Mouse (Mus musculus): ENCODE data around the gene Rgs19. TPM values are rescaled to one million over a fixed set of nuclear protein-coding genes. Genes with fewer than 3 reads are reported as not detected.

Gene Rgs19
- 64.7 and 74.8 TPM in 2 replicates for polyA plus RNA-seq (2014; fragmentation: Nextera tagmentation; extraction: Ambion mirVana)

DNA sequence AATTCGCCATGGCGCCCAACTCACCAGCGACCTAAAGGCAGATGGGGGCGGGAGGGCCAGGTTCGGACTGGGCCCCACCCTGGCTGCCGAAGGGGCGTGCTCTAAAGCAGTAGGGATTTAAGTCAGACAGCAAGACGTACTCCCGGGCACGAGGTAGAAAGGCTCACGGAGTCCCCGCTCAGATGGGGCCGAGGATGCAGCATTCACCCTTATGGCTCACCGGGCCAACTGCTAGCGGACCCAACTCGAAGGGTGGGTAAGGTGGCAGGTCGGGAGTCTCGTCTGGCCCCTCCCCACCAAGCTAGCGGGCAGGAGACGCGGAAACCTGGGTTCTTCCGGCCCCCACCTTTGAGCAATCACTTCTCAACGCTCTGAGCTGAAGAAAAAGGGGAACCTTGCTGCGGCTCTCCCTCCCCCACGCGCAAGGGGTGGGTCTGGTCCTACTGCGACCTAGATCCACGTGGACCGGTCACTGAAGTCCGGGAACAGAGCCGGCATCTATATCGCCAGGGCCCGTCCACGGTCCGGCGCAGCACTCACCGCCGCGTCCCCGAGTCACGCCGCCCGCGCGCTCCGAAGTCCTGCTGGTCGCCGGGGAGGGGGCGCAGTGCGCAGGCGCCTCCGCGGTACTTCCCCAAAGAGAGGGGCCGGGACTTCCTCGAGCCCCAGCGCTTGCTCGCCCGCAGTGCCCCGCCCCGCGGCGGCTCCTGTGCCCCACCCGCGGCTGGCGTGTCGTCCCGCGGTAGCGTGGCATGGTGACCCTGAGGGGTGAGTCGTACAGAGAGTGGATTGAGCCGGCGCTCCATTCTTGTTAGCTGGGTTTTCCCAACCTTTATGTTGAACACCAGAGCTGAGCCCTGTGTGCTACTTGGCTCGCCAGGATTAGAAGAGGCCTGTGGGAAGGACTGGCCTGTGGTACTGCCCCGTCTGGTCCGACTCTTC is at the start of gene Rgs19:
Gene Rgs19, minus strand, starts transcription at position 639 of the 942 bp plus-strand sequence.
- Histone ChIP-seq H3K4me3 (ENCODE audit: low read depth, low read length) (peak within 1 kb of the TSS; percentile 70), H3K4me2 (ENCODE audit: low read depth, low read length, severe bottlenecking) (peak within 1 kb of the TSS; percentile 75), H3K27ac (ENCODE audit: low read depth, low read length) (peak within 1 kb of the TSS; percentile 37; the same call in 1 of the 2 replicates), H3K27me3 (ENCODE audit: control insufficient read depth, insufficient read depth, low read length) (no peaks in the 10 kb centered on the region), H3K9ac (ENCODE audit: low read length) (peak within 1 kb of the TSS; percentile 89), H3K4me1 (replicated peaks; ENCODE audit: control insufficient read depth, insufficient read depth, low read length) (no peaks in the 10 kb centered on the region; the same call in 1 of the 2 replicates), H3K36me3 (ENCODE audit: control insufficient read depth, insufficient read depth, low read length) (no peaks in the 10 kb centered on the region; the same call in 1 of the 2 replicates), H3K9me3 (ENCODE audit: control insufficient read depth, low read length) (no peaks in the 10 kb centered on the region)
- under 1% methylated on average over 74 of the region's 75 CpGs for WGBS
- peak; percentile 91 for ATAC-seq (replicated peaks; ENCODE audit: low FRiP score)
- peak; percentile 88 for DNase-seq (ENCODE audit: low spot score)

DNA sequence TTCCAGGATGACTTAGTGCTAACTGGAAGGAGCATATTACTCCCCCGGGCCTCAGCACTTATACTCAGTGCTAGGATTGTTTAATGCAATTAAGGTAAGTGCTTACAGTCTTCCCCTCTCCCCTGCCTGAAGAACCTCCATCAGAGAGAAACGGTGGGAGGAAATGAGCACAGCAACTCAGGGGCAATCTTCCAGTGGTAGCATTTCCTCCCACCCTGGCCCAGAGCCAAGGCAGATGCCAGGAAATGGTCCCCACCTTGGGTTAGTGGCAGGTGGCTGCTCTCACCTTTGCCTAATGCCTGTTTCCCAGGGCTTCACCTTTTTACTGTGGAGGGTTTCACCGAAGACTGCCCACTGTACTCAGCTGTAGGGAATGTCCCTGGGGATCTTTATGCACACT is 36.3 kb upstream of the Rgs19 start:
- DNase-seq (ENCODE audit: low spot score) (no peak), ATAC-seq (replicated peaks; ENCODE audit: low FRiP score) (no peak)
- Histone ChIP-seq H3K9ac (ENCODE audit: low read length) (no peak overlapping the region), H3K4me1 (replicated peaks; ENCODE audit: control insufficient read depth, insufficient read depth, low read length) (no peaks in the 10 kb centered on the region; the same call in 1 of the 2 replicates), H3K27ac (ENCODE audit: low read depth, low read length) (no peak overlapping the region), H3K4me3 (ENCODE audit: low read depth, low read length) (no peak overlapping the region), H3K27me3 (ENCODE audit: control insufficient read depth, insufficient read depth, low read length) (no peaks in the 10 kb centered on the region), H3K4me2 (ENCODE audit: low read depth, low read length, severe bottlenecking) (no peak overlapping the region), H3K9me3 (ENCODE audit: control insufficient read depth, low read length) (no peaks in the 10 kb centered on the region), H3K36me3 (ENCODE audit: control insufficient read depth, insufficient read depth, low read length) (no peaks in the 10 kb centered on the region)
- 83% methylated on average over 3 of the region's 3 CpGs for WGBS

GRCm38 (mm10) chr2:181727659-181728262 is 34.0 kb upstream of the Rgs19 start:
- WGBS = 43% methylated on average over 9 of the region's 9 CpGs

DNA sequence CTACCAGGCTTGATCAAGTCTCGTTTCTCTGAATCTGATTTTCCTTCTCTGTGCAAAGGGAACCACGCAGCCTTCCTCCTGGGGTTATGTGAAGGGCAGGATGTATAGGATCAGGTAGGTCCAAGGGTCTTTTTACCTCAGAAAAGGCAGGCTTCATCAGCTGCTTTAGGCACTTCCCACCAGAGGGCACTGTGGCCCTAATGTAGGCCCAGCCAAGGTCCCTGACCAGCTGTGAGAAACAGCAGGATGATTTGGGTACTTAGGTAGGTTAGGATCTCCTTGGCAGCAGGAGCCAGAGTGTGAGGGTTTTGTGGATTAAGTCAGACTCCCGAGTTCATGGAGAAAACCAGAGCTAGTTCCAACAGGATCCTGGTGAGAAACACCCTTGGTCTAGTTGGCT is 28.4 kb upstream of the Rgs19 start:
- H3K27me3 ChIP-seq (ENCODE audit: control insufficient read depth, insufficient read depth, low read length) = no peaks in the 10 kb centered on the region
- no peak overlapping the region for H3K4me2 ChIP-seq (ENCODE audit: low read depth, low read length, severe bottlenecking)
- H3K36me3 ChIP-seq (ENCODE audit: control insufficient read depth, insufficient read depth, low read length) = no peaks in the 10 kb centered on the region
- H3K9ac ChIP-seq (ENCODE audit: low read length) = no peak overlapping the region
- no peak overlapping the region for H3K27ac ChIP-seq (ENCODE audit: low read depth, low read length)
- DNase-seq (ENCODE audit: low spot score) = peak; percentile 70
- 9% methylated on average over 3 of the region's 3 CpGs for WGBS
- ATAC-seq (replicated peaks; ENCODE audit: low FRiP score) = peak; percentile 49; the same call in 1 of the 2 replicates
- no peaks in the 10 kb centered on the region for H3K9me3 ChIP-seq (ENCODE audit: control insufficient read depth, low read length)
- H3K4me1 ChIP-seq (replicated peaks; ENCODE audit: control insufficient read depth, insufficient read depth, low read length) = no peaks in the 10 kb centered on the region
- H3K4me3 ChIP-seq (ENCODE audit: low read depth, low read length) = no peak overlapping the region

More at GRCm38 (mm10) chr2:181727659-181728262, 34.0 kb upstream of the Rgs19 start:
- ATAC-seq (replicated peaks; ENCODE audit: low FRiP score) (0 out of 2 replicates have a peak, but pooled peaks have one; percentile 18), DNase-seq (ENCODE audit: low spot score) (no peak)
- Histone ChIP-seq H3K36me3 (ENCODE audit: control insufficient read depth, insufficient read depth, low read length) (no peaks in the 10 kb centered on the region), H3K27me3 (ENCODE audit: control insufficient read depth, insufficient read depth, low read length) (no peaks in the 10 kb centered on the region), H3K4me3 (ENCODE audit: low read depth, low read length) (no peak overlapping the region), H3K27ac (ENCODE audit: low read depth, low read length) (no peak overlapping the region), H3K4me1 (replicated peaks; ENCODE audit: control insufficient read depth, insufficient read depth, low read length) (no peaks in the 10 kb centered on the region; the same call in 1 of the 2 replicates), H3K4me2 (ENCODE audit: low read depth, low read length, severe bottlenecking) (no peak overlapping the region), H3K9me3 (ENCODE audit: control insufficient read depth, low read length) (no peaks in the 10 kb centered on the region), H3K9ac (ENCODE audit: low read length) (no peak overlapping the region)

- Histone ChIP-seq H3K9ac (ENCODE audit: low read length) (no peak overlapping the region), H3K27ac (ENCODE audit: low read depth, low read length) (no peak overlapping the region), H3K36me3 (ENCODE audit: control insufficient read depth, insufficient read depth, low read length) (no peaks in the 10 kb centered on the region), H3K9me3 (ENCODE audit: control insufficient read depth, low read length) (no peaks in the 10 kb centered on the region), H3K27me3 (ENCODE audit: control insufficient read depth, insufficient read depth, low read length) (no peaks in the 10 kb centered on the region), H3K4me2 (ENCODE audit: low read depth, low read length, severe bottlenecking) (no peak overlapping the region), H3K4me3 (ENCODE audit: low read depth, low read length) (no peak overlapping the region), H3K4me1 (replicated peaks; ENCODE audit: control insufficient read depth, insufficient read depth, low read length) (no peaks in the 10 kb centered on the region)
- no peak for ATAC-seq (replicated peaks; ENCODE audit: low FRiP score)
- DNase-seq (ENCODE audit: low spot score) = no peak
Observed at GRCm38 (mm10) chr2:181721200-181721599, 27.4 kb upstream of the Rgs19 start.

GRCm38 (mm10) chr2:181720061-181720460 is 26.3 kb upstream of the Rgs19 start:
- H3K9ac ChIP-seq (ENCODE audit: low read length) = no peak overlapping the region
- ATAC-seq (replicated peaks; ENCODE audit: low FRiP score) (no peak), DNase-seq (ENCODE audit: low spot score) (no peak)
- no peaks in the 10 kb centered on the region for H3K36me3 ChIP-seq (ENCODE audit: control insufficient read depth, insufficient read depth, low read length)
- no peaks in the 10 kb centered on the region; the same call in 1 of the 2 replicates for H3K4me1 ChIP-seq (replicated peaks; ENCODE audit: control insufficient read depth, insufficient read depth, low read length)
- WGBS = 37% methylated on average over 3 of the region's 3 CpGs
- H3K9me3 ChIP-seq (ENCODE audit: control insufficient read depth, low read length) = no peaks in the 10 kb centered on the region
- H3K4me2 ChIP-seq (ENCODE audit: low read depth, low read length, severe bottlenecking) = no peak overlapping the region
- H3K27ac ChIP-seq (ENCODE audit: low read depth, low read length) = no peak overlapping the region
- no peaks in the 10 kb centered on the region for H3K27me3 ChIP-seq (ENCODE audit: control insufficient read depth, insufficient read depth, low read length)
- H3K4me3 ChIP-seq (ENCODE audit: low read depth, low read length) = no peak overlapping the region

- DNase-seq (ENCODE audit: low spot score) (no peak), ATAC-seq (replicated peaks; ENCODE audit: low FRiP score) (no peak)
- H3K36me3 ChIP-seq (ENCODE audit: control insufficient read depth, insufficient read depth, low read length) = no peaks in the 10 kb centered on the region
- WGBS = 86% methylated on average over 3 of the region's 3 CpGs
- no peak overlapping the region for H3K4me3 ChIP-seq (ENCODE audit: low read depth, low read length)
- H3K4me2 ChIP-seq (ENCODE audit: low read depth, low read length, severe bottlenecking) = no peak overlapping the region
- H3K9ac ChIP-seq (ENCODE audit: low read length) = no peak overlapping the region
- H3K27ac ChIP-seq (ENCODE audit: low read depth, low read length) = no peak overlapping the region
- H3K27me3 ChIP-seq (ENCODE audit: control insufficient read depth, insufficient read depth, low read length) = no peaks in the 10 kb centered on the region
- H3K9me3 ChIP-seq (ENCODE audit: control insufficient read depth, low read length) = no peaks in the 10 kb centered on the region
- H3K4me1 ChIP-seq (replicated peaks; ENCODE audit: control insufficient read depth, insufficient read depth, low read length) = peaks cover 4% of the 10 kb centered on the region; the same call in 1 of the 2 replicates
Observed at GRCm38 (mm10) chr2:181716991-181717390, 23.2 kb upstream of the Rgs19 start.

GRCm38 (mm10) chr2:181715382-181715781 is 21.6 kb upstream of the Rgs19 start:
- Histone ChIP-seq H3K27me3 (ENCODE audit: control insufficient read depth, insufficient read depth, low read length) (no peaks in the 10 kb centered on the region), H3K4me3 (ENCODE audit: low read depth, low read length) (peak overlapping the region; percentile 27), H3K9me3 (ENCODE audit: control insufficient read depth, low read length) (no peaks in the 10 kb centered on the region), H3K9ac (ENCODE audit: low read length) (peak overlapping the region; percentile 59), H3K36me3 (ENCODE audit: control insufficient read depth, insufficient read depth, low read length) (no peaks in the 10 kb centered on the region), H3K4me2 (ENCODE audit: low read depth, low read length, severe bottlenecking) (peak overlapping the region; percentile 44), H3K27ac (ENCODE audit: low read depth, low read length) (peak overlapping the region; percentile 19; the same call in 1 of the 2 replicates), H3K4me1 (replicated peaks; ENCODE audit: control insufficient read depth, insufficient read depth, low read length) (peaks cover 4% of the 10 kb centered on the region; the same call in 1 of the 2 replicates)
- ATAC-seq (replicated peaks; ENCODE audit: low FRiP score) = peak; percentile 57
- WGBS = 56% methylated on average over 3 of the region's 3 CpGs
- DNase-seq (ENCODE audit: low spot score) = no peak

Measured in forebrain, embryonic 11.5 days (tissue).